Mouse (Mus musculus) liver, postnatal 0 days (tissue): ENCODE results near the gene Cdc37l1.

Experiments
- CTCF ChIP-seq: sonication (generic); IDR thresholded peaks from 2 replicates; pipeline ENCODE4 v1.5.1; 2016; ENCODE audit warnings: antibody characterized with exemption, low read depth
- EP300 ChIP-seq: IDR thresholded peaks from 2 replicates; pipeline ENCODE4 v1.6.1; 2016; ENCODE audit warnings: antibody characterized with exemption, low read depth, mild to moderate bottlenecking

DNA sequence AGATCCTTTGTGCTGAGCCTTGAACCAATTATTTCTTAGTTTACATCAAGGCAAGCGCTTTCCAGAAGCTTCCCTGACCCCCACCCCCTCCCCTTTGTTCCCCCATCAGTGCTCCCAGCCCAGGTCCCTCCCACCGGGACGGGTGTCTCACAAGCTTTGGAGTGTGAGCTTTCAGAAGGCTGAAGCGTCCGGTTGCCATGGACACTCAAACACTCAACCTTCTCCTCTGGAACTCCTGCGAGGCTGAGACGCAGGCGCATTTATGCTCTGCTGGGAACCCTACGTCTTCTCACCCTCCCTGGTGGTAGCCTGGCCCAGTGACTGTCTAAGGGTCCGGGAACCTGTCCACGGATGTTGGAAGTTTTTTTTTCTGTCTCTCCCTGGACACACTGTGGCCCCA lies 22.5 kb upstream of the Cdc37l1 start, which contains the start of gene 4430402I18Rik:
- TF ChIP-seq CTCF (no peak), EP300 (no peak)
